Mouse (Mus musculus) myocyte (in vitro differentiated cells): ENCODE results near the gene Krt18. TPM values are rescaled to one million over a fixed set of nuclear protein-coding genes. Genes with fewer than 3 reads are reported as not detected.
A peak's percentile ranks its signal among the peaks of the same experiment; 100 is the strongest.
"Not testable (repeated sequence)": the region's sequence is repeated elsewhere in the genome, so short reads cannot be mapped to it uniquely, and the experiment has no call there.

Experiments
- H3K27me3 ChIP-seq: one replicate; pipeline ENCODE4 v1.6.1; 2011; ENCODE audit not compliant: control insufficient read depth, insufficient read depth, insufficient read length
- H3K36me3 ChIP-seq: one replicate; pipeline ENCODE4 v1.6.1; 2011; ENCODE audit not compliant: control insufficient read depth, insufficient read depth
- H3K4me2 ChIP-seq: one replicate; pipeline ENCODE4 v1.6.1; 2011; ENCODE audit warnings: low read depth, control low read depth
- H3K4me3 ChIP-seq: one replicate; pipeline ENCODE4 v1.5.1; 2011; ENCODE audit warnings: mild to moderate bottlenecking, control low read depth, moderate library complexity
- H3K79me2 ChIP-seq: one replicate; pipeline ENCODE4 v1.6.1; 2011; ENCODE audit not compliant: control insufficient read depth, insufficient read depth
- H3ac ChIP-seq: one replicate; pipeline ENCODE4 v1.6.1; 2011; ENCODE audit not compliant: control insufficient read depth, insufficient read length
- CEBPB ChIP-seq: IDR thresholded peaks from 2 replicates; pipeline ENCODE4 v1.6.1; 2011; ENCODE audit warnings: mild to moderate bottlenecking, moderate library complexity; ENCODE audit not compliant: poor library complexity, insufficient read depth, severe bottlenecking
- E2F4 ChIP-seq: IDR thresholded peaks from one replicate; pipeline ENCODE4 v1.6.1; 2011; ENCODE audit warnings: mild to moderate bottlenecking, control low read depth, moderate library complexity; ENCODE audit not compliant: insufficient read depth
- MAX ChIP-seq: IDR thresholded peaks from one replicate; pipeline ENCODE4 v1.6.1; 2011; ENCODE audit warnings: low read depth, mild to moderate bottlenecking, control low read depth
- MYOD1 ChIP-seq, 3 experiments: IDR thresholded peaks; one replicate each; pipeline ENCODE4 v1.6.1; 2011; ENCODE audit warnings: control low read depth in 2 of 3, low read depth in 2 of 3, mild to moderate bottlenecking in 2 of 3, moderate library complexity in 1 of 3; ENCODE audit not compliant: insufficient read length in 2 of 3, control insufficient read depth in 1 of 3
- MYOG ChIP-seq, 3 experiments: IDR thresholded peaks; one replicate each; pipeline ENCODE4 v1.6.1; 2011; ENCODE audit warnings: control low read depth in 2 of 3, low read depth in 2 of 3, mild to moderate bottlenecking in 2 of 3; ENCODE audit not compliant: insufficient read length in 2 of 3, control insufficient read depth in 1 of 3, insufficient read depth in 1 of 3
- POLR2A ChIP-seq: IDR thresholded peaks from one replicate; pipeline ENCODE4 v1.6.1; 2011; ENCODE audit warnings: low read depth, mild to moderate bottlenecking, control low read depth, moderate library complexity; ENCODE audit not compliant: insufficient read length
- POLR2AphosphoS2 ChIP-seq: IDR thresholded peaks from one replicate; pipeline ENCODE4 v1.6.1; 2011; ENCODE audit warnings: low read depth, control low read depth; ENCODE audit not compliant: insufficient read length
- REST ChIP-seq: IDR thresholded peaks from one replicate; pipeline ENCODE4 v1.6.1; 2011; ENCODE audit warnings: mild to moderate bottlenecking, control low read depth, moderate library complexity; ENCODE audit not compliant: insufficient read depth, insufficient read length
- SRF ChIP-seq: IDR thresholded peaks from one replicate; pipeline ENCODE4 v1.6.1; 2011; ENCODE audit warnings: low read depth; ENCODE audit not compliant: control insufficient read depth, insufficient read length
- TCF12 ChIP-seq: IDR thresholded peaks from one replicate; pipeline ENCODE4 v1.6.1; 2011; ENCODE audit warnings: mild to moderate bottlenecking, control low read depth; ENCODE audit not compliant: poor library complexity, insufficient read depth, severe bottlenecking
- TCF3 ChIP-seq: IDR thresholded peaks from one replicate; pipeline ENCODE4 v1.6.1; 2011; ENCODE audit warnings: low read depth, control low read depth; ENCODE audit not compliant: insufficient read length
- USF1 ChIP-seq: IDR thresholded peaks from one replicate; pipeline ENCODE4 v1.6.1; 2011; ENCODE audit warnings: low read depth, mild to moderate bottlenecking, control low read depth, moderate library complexity
- polyA plus RNA-seq: library from polyadenylated mRNA; unstranded; fragments of >200 nt; fragmentation: generic; extraction: Trizol; gene quantifications from one replicate; pipeline ENCODE4 v1.2.1, GENCODE M21; 2012; ENCODE audit warnings: missing spikeins

Gene Krt18
- polyA plus RNA-seq, 1 experiment: not detected

DNA sequence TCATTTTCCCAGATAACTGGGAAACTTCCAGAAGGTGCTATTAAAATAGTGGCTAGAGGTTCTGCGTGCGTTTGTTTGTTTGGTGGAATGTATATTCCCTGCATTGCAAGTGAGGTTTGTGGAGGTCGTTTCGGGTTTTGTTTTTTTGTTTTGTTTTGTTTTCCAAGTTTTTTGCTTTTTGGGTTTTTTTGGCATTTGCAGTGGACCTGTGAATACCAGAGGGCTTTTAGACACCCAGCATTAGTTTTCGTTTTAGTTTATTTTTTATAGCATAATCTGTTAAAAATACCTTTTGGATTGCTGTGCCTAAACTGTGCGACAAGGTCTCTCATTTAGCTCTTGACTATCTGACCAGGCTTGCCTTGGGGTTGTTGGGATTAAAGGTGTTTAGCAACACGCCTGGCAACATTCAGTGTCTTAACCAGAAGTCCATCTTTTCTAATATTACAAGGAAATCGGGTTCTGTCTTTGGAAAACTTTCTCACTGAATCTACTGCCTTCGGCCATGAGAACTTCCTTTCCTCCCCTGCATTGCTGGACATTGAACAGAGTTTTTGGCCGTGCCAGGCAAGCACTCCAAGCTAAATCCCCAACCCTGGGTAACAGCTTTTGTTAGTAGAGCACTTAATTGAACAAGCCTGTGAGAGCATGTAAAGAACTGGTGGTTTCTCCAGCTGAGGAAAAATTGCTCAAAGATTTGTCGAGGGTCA is 47.1 kb downstream of the Krt18 start:
- no peak for TF ChIP-seq POLR2AphosphoS2
- TF ChIP-seq MYOD1 (IDR thresholded peaks at IDR 0.05; ENCODE audit: control insufficient read depth in 1 of 3, insufficient read length in 2 of 3, low read depth in 2 of 3): no peak
- TF ChIP-seq E2F4: no peak
- TF ChIP-seq TCF3: no peak
- no peak for TF ChIP-seq CEBPB
- no peak for TF ChIP-seq POLR2A
- no peak for TF ChIP-seq REST
- no peak for TF ChIP-seq SRF
- no peak for TF ChIP-seq MYOG (IDR thresholded peaks at IDR 0.05; ENCODE audit: control insufficient read depth in 1 of 3, insufficient read depth in 1 of 3, insufficient read length in 2 of 3, low read depth in 2 of 3)
- H3K4me2 ChIP-seq: peak overlapping the region; percentile 95
- peak overlapping the region; percentile 96 for H3ac ChIP-seq
- peak overlapping the region; percentile 88 for H3K4me3 ChIP-seq
- H3K79me2 ChIP-seq: peaks cover 63% of the 10 kb centered on the region
- no peaks in the 10 kb centered on the region for H3K36me3 ChIP-seq
- no peaks in the 10 kb centered on the region for H3K27me3 ChIP-seq

DNA sequence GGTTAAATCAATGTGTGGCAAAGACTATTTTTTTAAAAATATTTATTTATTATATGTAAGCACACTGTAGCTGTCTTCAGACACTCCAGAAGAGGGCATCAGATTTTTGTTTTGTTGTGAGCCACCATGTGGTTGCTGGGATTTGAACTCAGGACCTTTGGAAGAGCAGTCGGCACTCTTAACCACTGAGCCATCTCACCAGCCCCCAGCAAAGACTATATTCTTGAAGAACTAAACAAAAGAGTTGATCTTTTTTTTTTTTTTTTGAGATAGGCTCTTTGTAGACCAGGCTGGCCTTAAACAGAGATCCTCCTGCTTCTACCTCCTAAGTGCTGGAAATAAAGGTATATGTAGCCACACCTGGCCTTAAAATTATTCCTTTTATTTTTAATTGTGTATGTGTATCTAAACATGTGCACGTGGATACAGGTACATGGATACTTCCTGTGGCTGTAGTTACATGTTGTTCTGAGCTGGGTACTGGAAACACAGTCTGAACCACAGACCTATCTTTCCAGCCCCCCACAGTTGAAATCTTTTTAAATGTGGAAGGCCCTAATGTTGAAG is 49.2 kb downstream of the Krt18 start:
- Histone ChIP-seq H3K36me3 (peaks cover 11% of the 10 kb centered on the region), H3K27me3 (no peaks in the 10 kb centered on the region)
- TF ChIP-seq MYOD1 (IDR thresholded peaks at IDR 0.05; ENCODE audit: control insufficient read depth in 1 of 3, insufficient read length in 2 of 3, low read depth in 2 of 3) (no peak), POLR2AphosphoS2 (no peak), TCF3 (no peak), MAX (no peak), POLR2A (no peak), TCF12 (no peak), REST (no peak), MYOG (IDR thresholded peaks at IDR 0.05; ENCODE audit: control insufficient read depth in 1 of 3, insufficient read depth in 1 of 3, insufficient read length in 2 of 3, low read depth in 2 of 3) (no peak), USF1 (no peak), SRF (no peak), E2F4 (no peak), CEBPB (no peak)

DNA sequence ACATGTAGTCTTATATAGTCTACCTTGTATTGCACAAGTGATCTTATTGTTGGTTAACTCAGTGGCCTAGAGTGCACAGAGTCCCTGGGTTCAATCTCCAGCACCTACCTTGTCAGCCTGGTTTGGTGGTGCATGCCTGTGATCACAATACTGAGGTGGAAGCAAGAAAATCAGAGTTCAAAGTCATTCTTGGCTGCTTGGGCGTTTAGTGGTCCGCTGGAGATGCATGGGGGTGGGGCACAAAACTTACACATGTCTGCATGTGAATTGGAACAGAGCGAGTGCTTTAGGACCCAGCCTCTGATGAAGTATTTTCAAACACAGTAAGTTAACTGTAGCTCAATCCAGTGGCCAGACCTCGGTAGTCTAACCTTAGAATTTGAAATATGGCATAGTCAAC is 51.2 kb downstream of the Krt18 start:
- H3K27me3 ChIP-seq: no peaks in the 10 kb centered on the region
- H3K36me3 ChIP-seq: peaks cover 31% of the 10 kb centered on the region
- H3K4me2 ChIP-seq: no peak overlapping the region
- H3ac ChIP-seq: no peak overlapping the region
- peaks cover 100% of the 10 kb centered on the region for H3K79me2 ChIP-seq
- no peak for TF ChIP-seq TCF3
- TF ChIP-seq USF1: no peak
- TF ChIP-seq TCF12: no peak
- TF ChIP-seq REST: no peak
- no peak overlapping the region for H3K4me3 ChIP-seq

More for the DNA sequence above, 49.2 kb downstream of the Krt18 start:
- Histone ChIP-seq H3K79me2 (peaks cover 85% of the 10 kb centered on the region), H3K4me2 (no peak overlapping the region), H3K4me3 (no peak overlapping the region), H3ac (no peak overlapping the region)

DNA sequence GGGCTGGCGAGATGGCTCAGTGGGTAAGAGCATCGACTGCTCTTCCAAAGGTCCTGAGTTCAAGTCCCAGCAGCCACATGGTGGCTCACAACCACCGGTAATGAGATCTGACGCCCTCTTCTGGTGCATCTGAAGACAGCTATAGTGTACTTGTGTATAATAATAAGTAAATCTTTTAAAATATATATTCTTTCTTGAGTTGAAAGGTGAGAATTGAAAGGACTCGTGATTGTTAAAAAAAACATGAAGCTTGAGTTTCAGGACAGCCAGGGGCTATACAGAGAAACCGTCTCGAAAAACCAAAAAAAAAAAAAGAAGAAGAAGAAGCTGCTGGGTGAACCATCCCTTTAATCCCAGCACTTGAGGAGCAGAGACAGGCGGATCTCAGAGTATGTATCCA is 51.9 kb downstream of the Krt18 start:
- not testable (repeated sequence) for H3K4me3 ChIP-seq, H3ac ChIP-seq, H3K27me3 ChIP-seq, H3K4me2 ChIP-seq
- H3K36me3 ChIP-seq: peaks cover 38% of the 10 kb centered on the region
- peaks cover 100% of the 10 kb centered on the region for H3K79me2 ChIP-seq

DNA sequence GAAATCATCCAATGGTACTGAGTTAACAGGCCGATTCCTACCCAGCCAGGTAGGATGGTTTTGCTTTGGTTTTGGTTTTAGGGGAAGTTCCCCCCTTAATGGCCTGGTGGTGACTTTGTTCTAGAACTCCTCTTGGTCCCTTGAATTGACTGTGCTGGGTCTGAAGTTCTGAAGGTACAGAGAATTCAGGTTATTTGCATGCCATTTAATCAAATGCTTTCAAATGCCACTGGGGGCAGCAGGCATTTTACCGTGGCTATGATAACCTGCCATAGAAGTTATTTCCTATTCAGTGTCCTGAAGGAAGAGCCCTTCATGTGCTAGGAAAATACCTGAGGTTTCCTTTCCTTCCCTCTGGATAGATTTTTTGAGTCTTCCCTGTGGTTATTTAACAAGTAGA is 52.4 kb downstream of the Krt18 start:
- H3ac ChIP-seq: no peak overlapping the region
- peaks cover 100% of the 10 kb centered on the region for H3K79me2 ChIP-seq
- no peak overlapping the region for H3K4me3 ChIP-seq
- H3K27me3 ChIP-seq: no peaks in the 10 kb centered on the region
- H3K4me2 ChIP-seq: no peak overlapping the region
- TF ChIP-seq MYOD1 (IDR thresholded peaks at IDR 0.05; ENCODE audit: control insufficient read depth in 1 of 3, insufficient read length in 2 of 3, low read depth in 2 of 3) (no peak), POLR2A (no peak), USF1 (no peak), CEBPB (no peak), MYOG (IDR thresholded peaks at IDR 0.05; ENCODE audit: control insufficient read depth in 1 of 3, insufficient read depth in 1 of 3, insufficient read length in 2 of 3, low read depth in 2 of 3) (no peak), SRF (no peak), MAX (no peak), POLR2AphosphoS2 (no peak), TCF12 (no peak), E2F4 (no peak), TCF3 (no peak), REST (no peak)
- H3K36me3 ChIP-seq: peaks cover 43% of the 10 kb centered on the region

Other genes starting within 250 kb of the Krt18 start
- not detected for gene Krt72, start 241.7 kb upstream of the Krt18 start, polyA plus RNA-seq
- not detected for gene Krt73, start 225.8 kb upstream of the Krt18 start, polyA plus RNA-seq
- gene Krt2, start 210.0 kb upstream of the Krt18 start, polyA plus RNA-seq: not detected
- gene Krt1, start 177.4 kb upstream of the Krt18 start, polyA plus RNA-seq: not detected
- not detected for gene Krt77, start 158.5 kb upstream of the Krt18 start, polyA plus RNA-seq
- gene Krt76, start 135.3 kb upstream of the Krt18 start, polyA plus RNA-seq: not detected
- gene Krt4, start 103.4 kb upstream of the Krt18 start, polyA plus RNA-seq: not detected
- 0.04 TPM for gene Krt79, start 87.9 kb upstream of the Krt18 start, polyA plus RNA-seq
- gene Krt78, start 73.9 kb upstream of the Krt18 start, polyA plus RNA-seq: not detected
- 0.16 TPM for gene Krt8, start 23.7 kb upstream of the Krt18 start, polyA plus RNA-seq
- 266 TPM for gene Eif4b, start 45.6 kb downstream of the Krt18 start, polyA plus RNA-seq
- 128 TPM for gene Tns2, start 72.2 kb downstream of the Krt18 start, polyA plus RNA-seq
- 51.0 TPM for gene Spryd3, start 108.1 kb downstream of the Krt18 start, polyA plus RNA-seq
- 182 TPM for gene Igfbp6, start 116.2 kb downstream of the Krt18 start, polyA plus RNA-seq
- 0.43 TPM for gene Soat2, start 122.3 kb downstream of the Krt18 start, polyA plus RNA-seq
- 42.3 TPM for gene Zfp740, start 175.1 kb downstream of the Krt18 start, polyA plus RNA-seq
- gene Csad, start 176.5 kb downstream of the Krt18 start, polyA plus RNA-seq: 18.8 TPM
- 2.0 TPM for gene Itgb7, start 203.8 kb downstream of the Krt18 start, polyA plus RNA-seq
- gene Rarg, start 229.3 kb downstream of the Krt18 start, polyA plus RNA-seq: 63.8 TPM
- gene Gm9918, start 242.4 kb downstream of the Krt18 start, polyA plus RNA-seq: not detected